Mouse (Mus musculus): ENCODE data around the gene Dnajc17. TPM values are rescaled to one million over a fixed set of nuclear protein-coding genes. Genes with fewer than 3 reads are reported as not detected.

Dnajc17 gene
- total RNA-seq, 2 experiments from 2014 or later, result 16.7 to 17.2 TPM

Other genes with a start within 250 kb of the Dnajc17 start
- gene Ccdc32, start 179.4 kb downstream of the Dnajc17 start, total RNA-seq (2021), result 10 to 100 TPM; 11.2 to 12.9 TPM
- 1 to 10 TPM; 5.8 to 6.3 TPM for gene Rpusd2, start 174.0 kb downstream of the Dnajc17 start, total RNA-seq (2021)
- gene Knl1, start 161.7 kb downstream of the Dnajc17 start, total RNA-seq (2021), result 10 to 100 TPM; 10.4 to 12.2 TPM
- gene Rad51, start 96.0 kb downstream of the Dnajc17 start, total RNA-seq (2021), result 10 to 100 TPM in 1 of 2 experiments, 1 to 10 TPM in 1; 8.4 to 10.4 TPM
- gene Rmdn3, start 51.8 kb downstream of the Dnajc17 start, total RNA-seq (2021), result 10 to 100 TPM; 12.6 to 13.7 TPM
- 1 to 10 TPM; 1.2 to 1.5 TPM for gene Gchfr, start 41.0 kb downstream of the Dnajc17 start, total RNA-seq (2021)
- under 1 TPM in 1 of 2 experiments, not detected in 1; 0.10 TPM for gene Gm14137, start 34.3 kb downstream of the Dnajc17 start, total RNA-seq (2021)
- 10 to 100 TPM; 24.6 to 25.9 TPM for gene Zfyve19, start 178 bp downstream of the Dnajc17 start, total RNA-seq (2021)
- not detected for gene Ppp1r14d, start 21.1 kb upstream of the Dnajc17 start, total RNA-seq (2021)
- gene Spint1, start 28.6 kb upstream of the Dnajc17 start, total RNA-seq (2021), result under 1 TPM in 1 of 2 experiments, not detected in 1; 0.15 TPM
- gene Rhov, start 62.5 kb upstream of the Dnajc17 start, total RNA-seq (2021), result under 1 TPM in 1 of 2 experiments, not detected in 1; 0.16 TPM
- 10 to 100 TPM; 12.6 to 13.0 TPM for gene Vps18, start 79.9 kb upstream of the Dnajc17 start, total RNA-seq (2021)
- 10 to 100 TPM; 13.7 to 13.9 TPM for gene Dll4, start 117.0 kb upstream of the Dnajc17 start, total RNA-seq (2021)
- gene Chac1, start 142.4 kb upstream of the Dnajc17 start, total RNA-seq (2021), result under 1 TPM; 0.65 to 0.88 TPM

Measured in gastrocnemius, postnatal 4 days (tissue).